Mouse (Mus musculus): ENCODE data around the gene Cklf. TPM values are rescaled to one million over a fixed set of nuclear protein-coding genes. Genes with fewer than 3 reads are reported as not detected.
A peak's percentile ranks its signal among the peaks of the same experiment; 100 is the strongest.
"Not testable (repeated sequence)": the region's sequence is repeated elsewhere in the genome, so short reads cannot be mapped to it uniquely, and the experiment has no call there.

The Cklf gene
- polyA plus RNA-seq, 1 experiment from 2014 or later = 31.4 TPM

- DNase-seq (no peak), ATAC-seq (ENCODE audit: low FRiP score, low TSS enrichment) (no peak)
- H3K9ac ChIP-seq (replicated peaks; ENCODE audit: low read length) = no peak overlapping the region
- H3K4me3 ChIP-seq (replicated peaks; ENCODE audit: low read depth, low read length) = no peak overlapping the region
- H3K27ac ChIP-seq (replicated peaks; ENCODE audit: low read depth, low read length) = no peak overlapping the region
- H3K36me3 ChIP-seq (ENCODE audit: control insufficient read depth, insufficient read depth, low read length) = no peaks in the 10 kb centered on the region
- no peaks in the 10 kb centered on the region for H3K27me3 ChIP-seq (ENCODE audit: control insufficient read depth, insufficient read depth, low read length)
- H3K4me2 ChIP-seq (ENCODE audit: low read length) = no peak overlapping the region
- H3K4me1 ChIP-seq (ENCODE audit: control insufficient read depth, insufficient read depth, low read length) = no peaks in the 10 kb centered on the region
- no peaks in the 10 kb centered on the region for H3K9me3 ChIP-seq (ENCODE audit: control insufficient read depth, low read length)
- WGBS = 91% methylated on average over 1 of the region's 1 CpGs
These were observed 43.7 kb downstream of the Cklf start for GRCm38 (mm10) chr8:104294396-104294795.

GRCm38 (mm10) chr8:104301577-104301976, 50.9 kb downstream of the Cklf start:
- not testable (repeated sequence) for H3K4me2 ChIP-seq (ENCODE audit: low read length); H3K27ac ChIP-seq (replicated peaks; ENCODE audit: low read depth, low read length); H3K9me3 ChIP-seq (ENCODE audit: control insufficient read depth, low read length); H3K36me3 ChIP-seq (ENCODE audit: control insufficient read depth, insufficient read depth, low read length); H3K4me1 ChIP-seq (ENCODE audit: control insufficient read depth, insufficient read depth, low read length); H3K27me3 ChIP-seq (ENCODE audit: control insufficient read depth, insufficient read depth, low read length); H3K4me3 ChIP-seq (replicated peaks; ENCODE audit: low read depth, low read length); H3K9ac ChIP-seq (replicated peaks; ENCODE audit: low read length); ATAC-seq (ENCODE audit: low FRiP score, low TSS enrichment)
- peak; percentile 59 for DNase-seq
- 4% methylated on average over 3 of the region's 3 CpGs for WGBS

- not testable (repeated sequence) for H3K4me3 ChIP-seq (replicated peaks; ENCODE audit: low read depth, low read length); H3K9ac ChIP-seq (replicated peaks; ENCODE audit: low read length); H3K27me3 ChIP-seq (ENCODE audit: control insufficient read depth, insufficient read depth, low read length); H3K9me3 ChIP-seq (ENCODE audit: control insufficient read depth, low read length); H3K4me1 ChIP-seq (ENCODE audit: control insufficient read depth, insufficient read depth, low read length); H3K36me3 ChIP-seq (ENCODE audit: control insufficient read depth, insufficient read depth, low read length); H3K27ac ChIP-seq (replicated peaks; ENCODE audit: low read depth, low read length); DNase-seq; H3K4me2 ChIP-seq (ENCODE audit: low read length); ATAC-seq (ENCODE audit: low FRiP score, low TSS enrichment)
- WGBS = 89% methylated on average over 4 of the region's 4 CpGs
These were observed 51.9 kb downstream of the Cklf start for GRCm38 (mm10) chr8:104302536-104302935.

GRCm38 (mm10) chr8:104304962-104305361, 54.3 kb downstream of the Cklf start:
- no peaks in the 10 kb centered on the region for H3K9me3 ChIP-seq (ENCODE audit: control insufficient read depth, low read length)
- no peaks in the 10 kb centered on the region for H3K36me3 ChIP-seq (ENCODE audit: control insufficient read depth, insufficient read depth, low read length)
- H3K4me1 ChIP-seq (ENCODE audit: control insufficient read depth, insufficient read depth, low read length) = peaks cover 7% of the 10 kb centered on the region; the same call in 1 of the 2 replicates
- H3K9ac ChIP-seq (replicated peaks; ENCODE audit: low read length) = no peak overlapping the region
- no peak overlapping the region for H3K4me3 ChIP-seq (replicated peaks; ENCODE audit: low read depth, low read length)
- H3K4me2 ChIP-seq (ENCODE audit: low read length) = no peak overlapping the region
- ATAC-seq (ENCODE audit: low FRiP score, low TSS enrichment) (no peak), DNase-seq (no peak)
- H3K27me3 ChIP-seq (ENCODE audit: control insufficient read depth, insufficient read depth, low read length) = no peaks in the 10 kb centered on the region
- WGBS = 88% methylated on average over 11 of the region's 11 CpGs
- no peak overlapping the region for H3K27ac ChIP-seq (replicated peaks; ENCODE audit: low read depth, low read length)

- not testable (repeated sequence) for H3K4me1 ChIP-seq (ENCODE audit: control insufficient read depth, insufficient read depth, low read length); H3K27ac ChIP-seq (replicated peaks; ENCODE audit: low read depth, low read length); H3K4me3 ChIP-seq (replicated peaks; ENCODE audit: low read depth, low read length); H3K36me3 ChIP-seq (ENCODE audit: control insufficient read depth, insufficient read depth, low read length); H3K4me2 ChIP-seq (ENCODE audit: low read length); H3K9ac ChIP-seq (replicated peaks; ENCODE audit: low read length); H3K9me3 ChIP-seq (ENCODE audit: control insufficient read depth, low read length); ATAC-seq (ENCODE audit: low FRiP score, low TSS enrichment); H3K27me3 ChIP-seq (ENCODE audit: control insufficient read depth, insufficient read depth, low read length); DNase-seq
- 68% methylated on average over 6 of the region's 6 CpGs for WGBS
These were observed 57.7 kb downstream of the Cklf start for GRCm38 (mm10) chr8:104308341-104308740.

- DNase-seq; ATAC-seq (ENCODE audit: low FRiP score, low TSS enrichment); H3K4me1 ChIP-seq (ENCODE audit: control insufficient read depth, insufficient read depth, low read length); H3K4me3 ChIP-seq (replicated peaks; ENCODE audit: low read depth, low read length); H3K36me3 ChIP-seq (ENCODE audit: control insufficient read depth, insufficient read depth, low read length); H3K9ac ChIP-seq (replicated peaks; ENCODE audit: low read length); H3K9me3 ChIP-seq (ENCODE audit: control insufficient read depth, low read length); H3K27me3 ChIP-seq (ENCODE audit: control insufficient read depth, insufficient read depth, low read length); H3K27ac ChIP-seq (replicated peaks; ENCODE audit: low read depth, low read length); H3K4me2 ChIP-seq (ENCODE audit: low read length): not testable (repeated sequence)
- 93% methylated on average over 36 of the region's 36 CpGs for WGBS
These were observed 58.9 kb downstream of the Cklf start, which contains the start of the genes Gm45711 and Cmtm1 for GRCm38 (mm10) chr8:104309441-104310155. TSS of gene Gm45711 (minus strand) at chr8:104310081. TSS of gene Cmtm1 (minus strand) at chr8:104310145.

GRCm38 (mm10) chr8:104312023-104312422, 61.4 kb downstream of the Cklf start:
- H3K4me1 ChIP-seq (ENCODE audit: control insufficient read depth, insufficient read depth, low read length); H3K27ac ChIP-seq (replicated peaks; ENCODE audit: low read depth, low read length); ATAC-seq (ENCODE audit: low FRiP score, low TSS enrichment); H3K36me3 ChIP-seq (ENCODE audit: control insufficient read depth, insufficient read depth, low read length); H3K4me2 ChIP-seq (ENCODE audit: low read length); H3K27me3 ChIP-seq (ENCODE audit: control insufficient read depth, insufficient read depth, low read length); H3K9ac ChIP-seq (replicated peaks; ENCODE audit: low read length); DNase-seq; H3K4me3 ChIP-seq (replicated peaks; ENCODE audit: low read depth, low read length); H3K9me3 ChIP-seq (ENCODE audit: control insufficient read depth, low read length): not testable (repeated sequence)
- 90% methylated on average over 3 of the region's 3 CpGs for WGBS

GRCm38 (mm10) chr8:104313311-104313710, 62.6 kb downstream of the Cklf start:
- WGBS = 76% methylated on average over 4 of the region's 4 CpGs

More at GRCm38 (mm10) chr8:104313311-104313710, 62.6 kb downstream of the Cklf start:
- ATAC-seq (ENCODE audit: low FRiP score, low TSS enrichment) (no peak), DNase-seq (no peak)
- no peaks in the 10 kb centered on the region for H3K9me3 ChIP-seq (ENCODE audit: control insufficient read depth, low read length)
- no peaks in the 10 kb centered on the region for H3K4me1 ChIP-seq (ENCODE audit: control insufficient read depth, insufficient read depth, low read length)
- H3K36me3 ChIP-seq (ENCODE audit: control insufficient read depth, insufficient read depth, low read length) = no peaks in the 10 kb centered on the region
- no peak overlapping the region for H3K4me3 ChIP-seq (replicated peaks; ENCODE audit: low read depth, low read length)
- no peaks in the 10 kb centered on the region for H3K27me3 ChIP-seq (ENCODE audit: control insufficient read depth, insufficient read depth, low read length)
- H3K4me2 ChIP-seq (ENCODE audit: low read length) = no peak overlapping the region
- H3K9ac ChIP-seq (replicated peaks; ENCODE audit: low read length) = no peak overlapping the region
- H3K27ac ChIP-seq (replicated peaks; ENCODE audit: low read depth, low read length) = no peak overlapping the region
